Mouse (Mus musculus): ENCODE results near the gene Tenm4. TPM values are rescaled to one million over a fixed set of nuclear protein-coding genes. Genes with fewer than 3 reads are reported as not detected.

Gene Tenm4
- polyA plus RNA-seq, 1 experiment = 0.79 TPM

DNA sequence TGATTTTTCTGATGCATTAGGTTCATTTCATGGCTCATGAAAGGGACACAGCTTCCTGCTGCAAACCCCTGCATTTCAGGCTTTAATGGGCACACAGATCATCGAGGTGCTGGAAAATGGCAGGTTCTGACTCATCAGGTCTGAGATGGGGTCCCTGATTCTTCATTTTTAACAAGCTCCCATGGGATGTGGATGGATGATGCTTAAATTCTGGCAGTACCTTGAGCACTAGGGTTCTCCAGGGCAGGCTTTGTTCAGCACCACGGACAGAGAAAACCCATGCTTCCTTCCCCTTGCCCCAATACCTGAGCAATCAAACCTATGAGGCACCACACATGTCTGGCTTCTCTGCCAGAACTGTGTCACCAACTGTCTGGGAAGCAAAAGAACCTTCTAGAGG is 163.3 kb downstream of the Tenm4 start:
- TF ChIP-seq CTCF (IDR thresholded peaks at IDR 0.05; ENCODE audit: extremely low read depth, insufficient read length, insufficient replicate concordance, low read depth, low read length) = no peak
- TF ChIP-seq POLR2A (IDR thresholded peaks at IDR 0.05; ENCODE audit: low read depth, low read length) = no peak
- 22% methylated on average over 2 of the region's 2 CpGs for WGBS
- Histone ChIP-seq H3K27ac (ENCODE audit: insufficient read depth, low read depth, low read length) (no peak overlapping the region), H3K4me1 (ENCODE audit: control insufficient read depth, insufficient read depth, insufficient read length, low read length) (no peaks in the 10 kb centered on the region), H3K27me3 (ENCODE audit: control insufficient read depth, insufficient read depth, low read length) (no peaks in the 10 kb centered on the region), H3K4me3 (ENCODE audit: low read depth, low read length) (no peak overlapping the region), H3K36me3 (ENCODE audit: control insufficient read depth, insufficient read depth, low read length) (no peaks in the 10 kb centered on the region)

- H3K4me3 ChIP-seq (ENCODE audit: low read depth, low read length) = no peak overlapping the region
- no peaks in the 10 kb centered on the region for H3K27me3 ChIP-seq (ENCODE audit: control insufficient read depth, insufficient read depth, low read length)
- no peak for TF ChIP-seq CTCF (IDR thresholded peaks at IDR 0.05; ENCODE audit: extremely low read depth, insufficient read length, insufficient replicate concordance, low read depth, low read length)
- TF ChIP-seq POLR2A (IDR thresholded peaks at IDR 0.05; ENCODE audit: low read depth, low read length) = no peak
- no peaks in the 10 kb centered on the region for H3K36me3 ChIP-seq (ENCODE audit: control insufficient read depth, insufficient read depth, low read length)
- H3K4me1 ChIP-seq (ENCODE audit: control insufficient read depth, insufficient read depth, insufficient read length, low read length) = no peaks in the 10 kb centered on the region
- H3K27ac ChIP-seq (ENCODE audit: insufficient read depth, low read depth, low read length) = no peak overlapping the region
Observed at GRCm38 (mm10) chr7:96336376-96336775, 165.3 kb downstream of the Tenm4 start.

DNA sequence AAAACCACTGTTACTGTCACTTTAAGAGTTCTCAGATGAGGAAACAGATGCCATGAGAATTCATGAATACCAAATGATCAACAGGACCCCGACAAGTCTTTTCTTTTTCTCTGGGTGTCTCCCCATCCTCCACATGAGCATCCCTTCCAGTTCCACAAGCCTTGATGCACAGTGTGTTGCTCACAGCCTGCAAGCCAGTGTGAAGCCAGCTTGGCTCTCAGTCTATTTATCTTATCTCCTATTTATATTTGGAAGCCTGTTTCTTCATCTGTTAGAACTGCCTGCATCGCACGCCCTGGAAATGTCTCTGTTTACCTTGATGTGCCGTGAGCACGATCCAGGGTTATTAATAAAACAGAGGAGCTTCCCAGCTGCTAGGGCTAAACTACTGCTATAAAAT is 169.8 kb downstream of the Tenm4 start:
- no peaks in the 10 kb centered on the region for H3K4me1 ChIP-seq (ENCODE audit: control insufficient read depth, insufficient read depth, insufficient read length, low read length)
- H3K27me3 ChIP-seq (ENCODE audit: control insufficient read depth, insufficient read depth, low read length) = no peaks in the 10 kb centered on the region
- H3K36me3 ChIP-seq (ENCODE audit: control insufficient read depth, insufficient read depth, low read length) = no peaks in the 10 kb centered on the region
- H3K27ac ChIP-seq (ENCODE audit: insufficient read depth, low read depth, low read length) = no peak overlapping the region
- 57% methylated on average over 5 of the region's 5 CpGs for WGBS
- no peak overlapping the region for H3K4me3 ChIP-seq (ENCODE audit: low read depth, low read length)
- TF ChIP-seq POLR2A (IDR thresholded peaks at IDR 0.05; ENCODE audit: low read depth, low read length) (no peak), CTCF (IDR thresholded peaks at IDR 0.05; ENCODE audit: extremely low read depth, insufficient read length, insufficient replicate concordance, low read depth, low read length) (no peak)

GRCm38 (mm10) chr7:96341479-96341878 is 170.4 kb downstream of the Tenm4 start:
- no peak overlapping the region for H3K4me3 ChIP-seq (ENCODE audit: low read depth, low read length)
- no peaks in the 10 kb centered on the region for H3K4me1 ChIP-seq (ENCODE audit: control insufficient read depth, insufficient read depth, insufficient read length, low read length)
- no peaks in the 10 kb centered on the region for H3K27me3 ChIP-seq (ENCODE audit: control insufficient read depth, insufficient read depth, low read length)
- H3K27ac ChIP-seq (ENCODE audit: insufficient read depth, low read depth, low read length) = no peak overlapping the region
- WGBS = 79% methylated on average over 2 of the region's 2 CpGs
- no peaks in the 10 kb centered on the region for H3K36me3 ChIP-seq (ENCODE audit: control insufficient read depth, insufficient read depth, low read length)
- TF ChIP-seq CTCF (IDR thresholded peaks at IDR 0.05; ENCODE audit: extremely low read depth, insufficient read length, insufficient replicate concordance, low read depth, low read length) = no peak
- TF ChIP-seq POLR2A (IDR thresholded peaks at IDR 0.05; ENCODE audit: low read depth, low read length) = no peak

DNA sequence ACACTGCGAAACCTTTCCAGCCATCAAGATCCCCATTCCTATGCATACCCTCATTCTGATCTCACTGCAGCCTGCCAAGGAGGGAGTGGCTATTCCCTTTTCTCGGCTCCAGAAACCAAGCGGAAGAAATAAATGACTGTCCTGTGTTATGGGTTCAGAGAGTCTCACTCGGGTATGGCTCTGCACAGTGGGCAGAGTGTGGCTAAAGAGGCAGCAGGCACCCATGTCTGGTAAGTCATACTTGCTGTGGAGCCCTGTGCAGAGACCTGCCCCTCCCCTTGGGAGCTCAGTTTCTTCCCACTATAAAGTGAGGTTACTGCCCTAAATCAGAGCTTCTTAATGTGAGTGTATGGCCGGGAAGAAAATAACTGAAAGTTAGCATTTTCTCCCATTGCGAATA is 171.9 kb downstream of the Tenm4 start:
- H3K4me1 ChIP-seq (ENCODE audit: control insufficient read depth, insufficient read depth, insufficient read length, low read length) = no peaks in the 10 kb centered on the region
- TF ChIP-seq CTCF (IDR thresholded peaks at IDR 0.05; ENCODE audit: extremely low read depth, insufficient read length, insufficient replicate concordance, low read depth, low read length) (no peak), POLR2A (IDR thresholded peaks at IDR 0.05; ENCODE audit: low read depth, low read length) (no peak)
- no peak overlapping the region for H3K27ac ChIP-seq (ENCODE audit: insufficient read depth, low read depth, low read length)
- H3K27me3 ChIP-seq (ENCODE audit: control insufficient read depth, insufficient read depth, low read length) = no peaks in the 10 kb centered on the region
- H3K4me3 ChIP-seq (ENCODE audit: low read depth, low read length) = no peak overlapping the region
- WGBS = 81% methylated on average over 6 of the region's 6 CpGs
- H3K36me3 ChIP-seq (ENCODE audit: control insufficient read depth, insufficient read depth, low read length) = no peaks in the 10 kb centered on the region

GRCm38 (mm10) chr7:96343667-96344066 is 172.6 kb downstream of the Tenm4 start:
- no peaks in the 10 kb centered on the region for H3K36me3 ChIP-seq (ENCODE audit: control insufficient read depth, insufficient read depth, low read length)
- WGBS = 82% methylated on average over 2 of the region's 2 CpGs
- H3K27me3 ChIP-seq (ENCODE audit: control insufficient read depth, insufficient read depth, low read length) = no peaks in the 10 kb centered on the region
- H3K4me1 ChIP-seq (ENCODE audit: control insufficient read depth, insufficient read depth, insufficient read length, low read length) = no peaks in the 10 kb centered on the region
- TF ChIP-seq CTCF (IDR thresholded peaks at IDR 0.05; ENCODE audit: extremely low read depth, insufficient read length, insufficient replicate concordance, low read depth, low read length) (no peak), POLR2A (IDR thresholded peaks at IDR 0.05; ENCODE audit: low read depth, low read length) (no peak)
- no peak overlapping the region for H3K27ac ChIP-seq (ENCODE audit: insufficient read depth, low read depth, low read length)
- no peak overlapping the region for H3K4me3 ChIP-seq (ENCODE audit: low read depth, low read length)

DNA sequence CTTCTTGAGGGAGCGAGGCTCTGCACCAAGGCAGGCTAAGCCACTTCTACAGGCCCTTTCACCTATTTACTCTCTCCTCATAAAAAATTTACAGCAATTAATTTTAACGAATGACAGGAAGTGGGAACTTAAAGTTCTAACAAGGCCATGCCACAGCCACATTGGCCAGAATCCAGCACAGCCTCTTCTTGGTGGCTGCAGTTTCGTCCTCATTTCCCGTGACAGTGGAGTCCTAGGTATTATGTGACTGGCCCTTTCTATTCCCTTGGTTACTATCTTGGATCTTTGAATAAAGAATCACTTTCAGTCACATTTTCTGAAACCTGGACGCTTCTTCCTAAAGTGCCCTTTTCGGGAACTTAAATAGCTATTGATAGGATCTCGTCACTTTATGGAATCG is 181.6 kb downstream of the Tenm4 start:
- no peaks in the 10 kb centered on the region for H3K4me1 ChIP-seq (ENCODE audit: control insufficient read depth, insufficient read depth, insufficient read length, low read length)
- 63% methylated on average over 8 of the region's 8 CpGs for WGBS
- H3K27me3 ChIP-seq (ENCODE audit: control insufficient read depth, insufficient read depth, low read length) = no peaks in the 10 kb centered on the region

More for the DNA sequence above, 181.6 kb downstream of the Tenm4 start:
- no peak for TF ChIP-seq POLR2A (IDR thresholded peaks at IDR 0.05; ENCODE audit: low read depth, low read length)
- TF ChIP-seq CTCF (IDR thresholded peaks at IDR 0.05; ENCODE audit: extremely low read depth, insufficient read length, insufficient replicate concordance, low read depth, low read length) = no peak
- Histone ChIP-seq H3K4me3 (ENCODE audit: low read depth, low read length) (no peak overlapping the region), H3K36me3 (ENCODE audit: control insufficient read depth, insufficient read depth, low read length) (no peaks in the 10 kb centered on the region), H3K27ac (ENCODE audit: insufficient read depth, low read depth, low read length) (no peak overlapping the region)
